Mouse (Mus musculus): ENCODE results near the gene Cep152. TPM values are rescaled to one million over a fixed set of nuclear protein-coding genes. Genes with fewer than 3 reads are reported as not detected.

The Cep152 gene
- total RNA-seq, 2 experiments from 2014 or later = 1.4 TPM

DNA sequence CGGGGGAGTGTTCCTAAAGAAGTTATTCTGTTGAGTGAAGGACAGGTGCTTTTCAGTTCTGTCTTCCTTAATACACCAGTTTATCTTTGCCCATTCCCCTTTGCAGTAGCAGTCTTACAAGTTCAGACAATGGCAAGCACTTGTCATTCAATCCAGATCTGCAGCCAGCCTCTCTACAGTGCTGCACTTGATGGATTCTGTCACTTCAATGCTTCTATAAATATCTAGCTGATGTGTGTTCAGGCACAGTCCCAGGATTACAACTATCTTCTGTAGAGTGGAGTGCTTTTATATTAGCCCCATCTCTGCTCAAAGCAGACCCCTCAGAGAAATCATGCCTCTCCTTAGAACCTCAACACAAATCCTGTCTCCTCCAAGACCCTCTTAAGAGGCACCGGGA lies 5.1 kb upstream of the Cep152 start:
- intact Hi-C loops (cut with DNase I) = no loop called here
- DNase-seq = no peak

DNA sequence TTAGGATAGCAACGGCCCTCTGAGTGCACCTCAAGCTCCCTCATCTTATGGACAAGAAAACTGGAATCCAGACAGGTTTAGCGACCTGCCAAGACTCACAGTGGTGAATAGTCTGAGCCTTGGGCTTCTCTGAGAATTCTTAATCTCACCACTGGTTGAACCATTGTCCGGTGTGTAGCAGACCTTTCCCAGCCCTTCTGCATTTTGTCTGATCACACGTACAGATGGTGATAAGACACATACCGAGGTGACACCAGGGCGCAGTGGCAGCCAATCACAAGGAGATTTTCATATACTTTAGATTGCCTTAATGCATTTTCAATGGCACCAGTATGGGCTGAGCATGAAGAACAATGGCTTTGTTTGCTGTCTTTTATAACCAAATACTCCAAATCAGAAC lies 3.6 kb upstream of the Cep152 start:
- no peak for DNase-seq
- intact Hi-C loops (cut with DNase I) = no loop called here

DNA sequence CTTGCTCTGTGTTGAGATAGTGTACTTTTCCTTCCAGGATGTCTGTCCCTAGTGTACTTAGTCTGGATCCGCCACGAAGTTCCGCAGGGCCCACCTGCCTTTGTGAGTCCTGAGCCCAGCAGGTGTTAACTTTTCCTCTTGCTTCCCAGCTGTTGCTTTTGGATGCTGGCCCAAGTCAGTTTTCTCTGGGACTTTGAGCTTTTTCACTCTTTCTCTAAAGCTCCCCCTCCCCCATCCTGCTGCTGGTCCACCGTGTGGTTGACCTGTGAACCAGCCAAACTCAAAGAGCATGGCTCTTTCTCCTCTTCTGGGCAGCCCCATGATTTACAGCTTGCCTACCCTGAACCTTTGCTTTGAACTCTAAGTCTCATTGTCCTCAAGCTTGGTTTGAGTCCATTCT lies 1.6 kb upstream of the Cep152 start:
- intact Hi-C loops (cut with DNase I) = no loop called here
- DNase-seq = no peak

DNA sequence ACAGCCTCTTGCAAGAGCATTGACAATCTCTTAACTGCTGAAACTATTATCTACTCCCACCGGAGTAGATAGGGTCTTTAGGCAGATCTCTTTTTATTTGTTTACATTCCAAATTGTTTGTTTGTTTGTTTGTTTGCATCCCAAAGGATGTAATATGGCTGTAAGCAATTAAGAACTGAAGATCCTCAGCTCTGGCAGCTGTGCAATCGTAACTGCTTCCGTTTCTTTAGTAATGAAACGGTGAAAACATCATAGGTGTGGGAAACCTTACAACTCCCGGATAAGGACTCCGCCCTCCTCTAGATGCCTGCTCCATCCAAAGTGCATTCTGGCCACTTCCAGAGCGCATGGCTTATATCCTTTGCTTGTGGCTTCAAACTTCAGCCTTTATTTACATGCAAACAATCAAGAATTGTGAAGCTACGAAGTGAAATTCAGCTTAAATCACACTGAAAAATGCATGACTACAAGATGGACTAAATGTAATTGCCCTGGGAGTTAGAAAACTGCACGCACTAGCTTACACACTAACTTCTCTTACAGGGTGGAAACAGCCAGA lies 707 bp downstream of the Cep152 start:
- DNase-seq = no peak
- intact Hi-C loops (cut with DNase I) = no loop called here

DNA sequence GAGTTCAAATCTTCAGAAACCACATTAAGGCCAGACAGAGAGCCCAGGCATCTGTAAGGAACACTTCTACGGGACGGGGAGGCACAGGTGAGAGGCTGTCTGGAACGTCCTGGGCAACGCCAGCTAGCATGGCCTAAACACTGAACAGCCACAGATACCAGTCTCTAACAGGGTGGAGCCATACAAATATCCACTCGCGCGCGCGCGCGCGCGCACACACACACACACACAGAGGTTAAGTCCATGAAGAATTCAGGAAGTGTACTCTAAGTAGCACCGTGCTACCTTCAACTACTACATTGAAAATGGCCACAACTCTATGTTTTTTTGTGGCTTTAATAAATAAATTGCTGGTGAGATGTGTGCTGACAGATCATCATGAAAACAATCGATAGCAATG lies 1.7 kb downstream of the Cep152 start:
- DNase-seq = no peak
- intact Hi-C loops (cut with DNase I) = no loop called here

DNA sequence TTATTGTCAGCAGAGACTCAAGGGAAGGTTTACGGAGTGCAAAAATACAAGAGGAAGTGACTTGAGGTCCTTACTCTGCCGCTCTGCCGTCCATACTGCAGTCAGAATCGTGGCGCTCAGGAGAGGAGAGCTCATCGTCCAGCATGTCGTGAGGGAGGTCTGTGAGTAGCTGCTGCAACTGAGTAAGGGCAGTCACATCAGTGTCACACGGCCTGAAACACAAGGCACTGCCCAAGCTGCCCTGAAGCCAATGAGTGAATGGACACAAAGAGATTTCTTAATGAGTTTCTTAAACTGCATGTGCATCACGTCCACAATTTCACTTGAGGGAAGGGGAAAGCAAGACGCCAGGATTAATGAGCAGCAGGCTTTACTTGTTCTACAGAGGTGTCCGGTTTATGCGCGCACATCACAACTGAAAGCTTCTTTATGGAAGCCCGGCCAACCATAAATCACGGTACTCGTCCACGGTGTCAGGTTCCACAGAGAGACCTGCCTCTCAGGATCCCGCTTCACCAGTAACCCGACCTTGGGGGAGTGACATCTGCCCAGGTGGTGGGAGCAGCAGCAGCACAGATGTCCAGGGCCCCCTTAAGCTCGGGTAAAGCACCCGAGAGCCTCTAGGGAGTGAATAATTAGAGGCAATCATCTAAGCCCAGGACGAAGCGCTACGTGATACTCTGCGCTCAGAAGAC lies 4.6 kb downstream of the Cep152 start:
- no peak for DNase-seq
- intact Hi-C loops (cut with DNase I) = no loop called here

DNA sequence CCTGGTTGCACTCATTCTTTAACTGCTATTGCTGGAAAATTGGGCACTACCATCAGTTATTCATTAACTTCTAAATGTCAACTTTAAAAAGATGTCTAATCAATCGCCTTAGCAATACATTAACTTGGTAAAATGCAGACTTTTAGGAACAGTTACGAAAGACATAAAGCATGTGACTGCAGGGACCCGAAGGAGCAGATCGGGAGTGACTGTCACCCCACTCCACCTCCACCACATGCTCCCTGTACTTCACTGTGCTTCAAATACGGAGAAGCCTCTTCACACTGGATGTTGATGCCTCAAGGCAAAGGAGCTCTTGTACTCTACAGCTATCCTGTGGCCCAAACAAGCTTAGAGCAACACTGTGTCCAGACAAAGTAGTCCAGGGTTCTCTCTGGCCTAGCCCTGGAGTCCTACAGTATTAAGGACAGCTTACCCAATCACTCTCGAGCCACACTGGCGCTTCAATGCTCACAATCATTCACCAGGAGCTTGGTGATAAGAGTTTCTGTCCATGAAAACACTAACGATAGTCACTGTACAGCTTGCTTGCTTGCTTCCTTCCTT lies 9.0 kb downstream of the Cep152 start:
- intact Hi-C loops (cut with DNase I) = no loop called here
- no peak for DNase-seq

DNA sequence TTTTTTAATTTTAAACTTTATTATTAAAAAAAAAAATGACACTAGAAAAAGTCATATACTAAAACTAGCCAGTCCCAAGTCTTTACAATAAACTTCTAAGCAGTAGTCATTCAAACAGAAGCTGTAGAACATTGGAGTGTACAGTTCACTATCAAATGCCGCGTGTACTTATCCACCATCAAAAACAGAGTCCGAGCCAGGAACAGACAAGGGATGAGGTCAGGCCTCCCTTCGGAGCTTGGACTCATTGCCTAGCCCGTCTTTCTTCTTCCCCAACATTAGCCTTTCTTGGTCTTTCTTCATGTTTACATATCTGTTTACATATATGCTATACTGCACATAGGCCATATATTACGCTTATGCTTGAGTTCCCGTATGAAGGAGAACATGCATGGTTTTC lies 9.5 kb downstream of the Cep152 start:
- no peak for DNase-seq
- intact Hi-C loops (cut with DNase I) = no loop called here

DNA sequence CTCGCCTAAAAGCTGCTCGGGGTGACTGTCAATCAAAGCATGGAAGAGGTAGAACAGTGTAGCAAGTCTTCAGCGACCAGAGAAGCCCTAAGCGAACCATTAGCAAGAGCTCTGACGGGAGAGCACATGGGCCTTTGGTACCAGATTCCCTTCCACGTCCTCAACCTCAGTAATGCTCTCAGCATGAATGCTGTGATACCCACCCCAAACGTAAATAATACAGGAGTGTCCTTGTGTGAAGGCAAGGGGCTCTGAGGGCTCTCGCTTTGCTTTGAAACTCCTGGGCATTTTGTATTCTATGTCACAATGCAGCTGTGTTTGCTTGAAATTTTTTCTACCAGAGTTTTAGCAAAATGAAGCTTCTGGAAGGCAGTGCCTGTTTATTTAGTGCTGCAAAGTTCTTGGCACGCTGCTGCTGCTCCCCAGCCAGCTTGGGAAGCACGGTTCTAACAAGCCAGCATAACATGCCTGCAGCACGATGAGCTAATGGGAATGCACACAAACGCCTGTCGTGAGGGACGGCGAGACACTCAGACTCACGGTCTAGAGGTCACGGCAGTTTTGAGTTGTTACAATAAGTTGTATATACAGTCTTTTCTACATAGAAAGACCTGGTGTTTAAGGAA lies 18.6 kb downstream of the Cep152 start:
- intact Hi-C loops (cut with DNase I) = no loop called here
- peak; percentile 41 to 51 for DNase-seq

DNA sequence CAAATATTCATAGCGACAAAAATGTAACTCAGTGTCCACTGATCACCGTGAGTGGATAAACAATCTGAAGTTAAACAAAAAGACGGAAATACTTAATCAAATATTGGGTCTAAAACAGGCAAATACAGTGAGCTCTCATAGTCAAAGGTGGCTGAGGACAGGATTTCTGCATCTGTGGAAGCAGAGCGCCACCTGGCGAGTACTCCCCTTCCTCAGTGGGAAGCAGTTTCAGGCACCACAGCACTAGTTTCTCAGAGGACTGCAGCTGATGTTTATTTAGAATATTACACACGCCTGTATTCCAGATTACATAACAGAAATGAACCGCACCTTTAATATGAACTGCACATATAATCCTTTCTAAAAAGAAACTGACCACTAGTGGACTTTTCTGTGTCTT lies 20.3 kb downstream of the Cep152 start:
- peak; percentile 69 to 83 for DNase-seq
- intact Hi-C loops (cut with DNase I) = loop anchor here (1.0 to 2.0 kb wide), 2 partner anchors 270 to 341 kb away; no protein-coding TSS in a partner anchor

DNA sequence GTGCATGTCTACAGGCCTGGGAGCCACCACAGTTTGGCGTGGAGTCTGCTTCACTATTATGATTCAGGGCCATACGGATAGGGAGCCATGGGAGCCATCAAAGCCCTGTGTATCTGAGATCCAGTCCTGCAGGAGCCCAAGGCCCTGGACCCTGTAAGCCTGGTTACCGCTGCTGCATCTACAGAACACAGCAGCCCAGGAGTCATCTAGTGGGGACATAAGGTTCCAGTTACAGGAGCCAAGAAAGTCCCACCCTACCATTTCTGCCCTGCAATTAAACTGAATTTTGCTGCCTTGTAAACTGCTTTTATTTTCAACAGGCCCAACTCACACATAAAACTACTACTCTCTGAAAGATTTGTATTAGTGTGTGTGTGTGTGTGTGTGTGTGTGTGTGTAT lies 21.9 kb downstream of the Cep152 start:
- DNase-seq = no peak
- intact Hi-C loops (cut with DNase I) = no loop called here

DNA sequence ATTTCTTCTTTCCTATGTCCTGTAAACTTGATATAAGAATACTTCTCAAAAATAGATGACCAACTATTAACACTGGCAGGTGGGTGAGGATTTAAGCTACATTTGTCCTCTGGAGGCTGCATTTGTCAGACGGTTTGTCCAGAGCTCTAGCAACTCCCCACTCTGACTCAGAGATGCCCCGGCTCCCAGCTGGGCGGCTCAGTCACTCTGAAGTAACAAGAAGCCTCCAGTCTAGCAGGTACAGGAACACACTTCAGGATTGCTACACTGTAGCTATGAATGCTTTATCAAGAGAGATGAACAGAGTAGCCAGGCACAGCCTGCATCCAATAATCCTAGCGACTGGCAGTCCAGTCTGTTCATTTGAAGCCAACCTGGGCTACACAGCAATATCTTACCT lies 26.0 kb downstream of the Cep152 start:
- intact Hi-C loops (cut with DNase I) = no loop called here
- DNase-seq = no peak

DNA sequence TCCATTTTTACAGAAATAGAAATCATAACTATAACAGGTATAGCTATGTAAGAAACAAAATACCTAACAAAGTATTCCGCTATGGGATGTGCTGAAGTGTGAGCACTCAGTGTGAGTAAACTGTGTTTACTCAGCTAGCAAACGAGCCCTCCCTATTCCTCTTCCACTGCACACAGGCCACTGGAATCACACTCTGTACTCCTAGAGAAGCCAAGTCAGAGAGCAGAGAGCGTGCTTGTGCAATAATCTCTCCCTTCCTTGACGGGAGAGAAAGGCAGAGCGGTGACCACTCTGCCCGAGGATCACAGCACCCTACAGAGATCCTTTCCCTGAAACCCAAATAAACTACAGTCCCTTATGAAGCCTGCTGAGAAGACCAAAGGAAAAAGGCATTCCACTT lies 26.7 kb downstream of the Cep152 start:
- intact Hi-C loops (cut with DNase I) = no loop called here
- DNase-seq = no peak

DNA sequence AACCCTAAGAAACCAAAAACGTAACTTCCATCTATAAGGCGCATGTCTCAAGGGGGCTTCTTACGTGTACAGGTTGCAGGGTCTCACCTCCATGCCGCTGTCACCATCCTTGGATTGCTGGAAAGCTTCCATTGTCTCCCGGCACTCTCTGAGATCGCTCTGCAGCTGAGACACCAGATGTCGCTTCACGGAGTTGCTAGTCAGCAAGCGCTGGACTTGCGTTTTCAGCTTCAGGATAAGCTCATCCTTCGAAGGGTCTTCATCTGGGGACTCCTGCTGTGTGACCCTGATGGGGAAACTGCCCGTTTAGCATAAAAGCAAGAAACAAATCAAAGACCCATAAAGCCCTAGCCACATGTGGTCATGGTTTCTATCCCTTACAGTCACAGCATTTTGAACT lies 30.1 kb downstream of the Cep152 start:
- intact Hi-C loops (cut with DNase I) = no loop called here
- no peak for DNase-seq

DNA sequence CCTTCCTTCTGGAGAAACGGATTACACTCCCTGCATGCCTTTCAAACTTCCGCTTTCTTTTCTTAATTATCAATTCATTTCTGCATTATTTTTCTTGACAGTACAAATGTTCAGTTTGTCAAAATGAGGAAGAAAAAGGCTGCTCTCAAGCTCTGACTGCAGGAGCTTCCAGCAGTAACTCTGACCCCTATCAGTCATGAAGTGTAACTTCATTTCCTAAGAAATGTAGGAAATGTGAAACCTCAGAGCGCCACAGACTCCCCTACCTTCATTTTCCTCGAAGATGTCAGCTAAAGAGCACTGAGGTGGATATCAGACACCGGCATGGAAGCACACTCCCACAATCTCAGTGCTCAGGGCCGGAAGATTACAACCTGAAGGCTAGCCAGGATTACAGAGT lies 30.8 kb downstream of the Cep152 start:
- no peak for DNase-seq
- intact Hi-C loops (cut with DNase I) = no loop called here

DNA sequence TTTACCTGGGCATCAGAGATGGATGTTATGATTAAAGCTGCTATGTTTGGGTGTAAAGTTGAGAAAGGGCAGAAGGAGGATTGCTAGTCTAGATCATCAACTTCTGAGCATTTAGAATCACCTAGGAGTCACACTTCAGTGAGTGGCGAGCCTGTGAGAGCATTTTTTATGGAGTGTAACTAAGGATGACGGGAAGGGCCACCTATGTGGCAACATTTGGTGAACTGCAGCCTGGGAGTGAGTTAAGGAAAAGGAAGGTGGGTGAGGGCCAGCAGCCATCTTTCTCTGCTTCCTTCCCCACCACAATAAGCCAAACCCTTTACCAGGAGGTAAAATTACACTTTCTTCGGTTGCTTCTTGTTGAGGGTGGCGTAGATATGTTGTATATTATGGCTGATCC lies 33.0 kb downstream of the Cep152 start:
- intact Hi-C loops (cut with DNase I) = no loop called here

DNA sequence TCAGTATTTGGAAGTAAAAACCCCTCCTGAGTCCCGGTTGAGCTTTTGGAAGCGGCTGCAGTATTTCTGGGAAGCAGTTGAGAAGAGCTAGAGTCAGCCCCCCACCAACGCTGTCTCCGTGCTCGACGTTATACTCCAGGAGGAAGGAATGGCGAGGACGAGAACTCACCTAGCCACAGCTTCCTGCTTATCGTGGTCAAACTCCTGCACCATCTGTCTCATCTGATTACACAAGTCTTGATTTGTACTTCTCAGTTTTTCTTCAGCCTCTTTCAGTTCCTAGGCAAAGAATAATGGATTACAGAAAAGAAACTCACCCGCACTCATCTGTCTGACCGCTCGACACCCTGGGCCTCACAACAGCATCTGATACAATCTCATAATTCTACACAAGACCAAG lies 35.6 kb downstream of the Cep152 start:
- DNase-seq = no peak
- intact Hi-C loops (cut with DNase I) = no loop called here

More for the DNA sequence above, 33.0 kb downstream of the Cep152 start:
- no peak for DNase-seq

DNA sequence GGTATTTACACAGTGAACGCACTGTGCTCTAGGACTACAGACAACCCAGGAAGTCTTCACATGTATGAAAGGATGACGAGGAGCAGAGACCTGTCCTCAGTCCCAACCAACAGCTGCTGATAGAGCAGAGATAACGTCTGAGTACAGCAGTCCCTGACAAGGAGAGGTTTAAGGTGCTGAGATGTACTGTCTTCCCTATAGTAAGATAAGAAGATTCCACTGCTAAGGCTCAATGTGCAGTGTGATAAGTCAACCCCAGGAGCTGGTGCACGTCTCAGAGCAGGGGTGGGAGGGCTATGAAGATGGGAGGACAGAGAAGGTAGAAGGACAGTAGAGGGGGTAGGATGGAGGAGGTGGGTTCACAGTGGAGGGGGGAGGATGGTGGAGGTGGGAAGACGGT lies 43.8 kb downstream of the Cep152 start:
- DNase-seq = no peak
- intact Hi-C loops (cut with DNase I) = no loop called here

DNA sequence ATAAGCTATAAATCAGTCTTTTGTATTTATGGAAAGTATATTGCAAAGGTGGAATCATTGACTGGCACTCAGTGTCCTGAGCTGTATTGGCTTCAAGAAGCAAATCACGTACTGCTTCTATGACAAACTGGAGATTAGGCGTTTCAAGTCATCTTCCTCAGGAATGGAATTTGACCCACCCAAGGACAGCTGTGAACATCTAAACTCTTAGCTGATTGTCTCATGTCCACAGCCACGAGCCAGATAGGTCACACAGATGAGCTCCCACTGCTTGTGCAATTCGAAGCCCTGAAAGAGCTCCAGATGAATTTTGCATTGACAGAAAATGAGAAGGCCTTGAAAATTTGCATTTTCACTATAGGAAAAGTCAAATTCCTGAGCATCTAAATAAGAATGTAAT lies 47.2 kb downstream of the Cep152 start:
- intact Hi-C loops (cut with DNase I) = no loop called here
- no peak for DNase-seq

DNA sequence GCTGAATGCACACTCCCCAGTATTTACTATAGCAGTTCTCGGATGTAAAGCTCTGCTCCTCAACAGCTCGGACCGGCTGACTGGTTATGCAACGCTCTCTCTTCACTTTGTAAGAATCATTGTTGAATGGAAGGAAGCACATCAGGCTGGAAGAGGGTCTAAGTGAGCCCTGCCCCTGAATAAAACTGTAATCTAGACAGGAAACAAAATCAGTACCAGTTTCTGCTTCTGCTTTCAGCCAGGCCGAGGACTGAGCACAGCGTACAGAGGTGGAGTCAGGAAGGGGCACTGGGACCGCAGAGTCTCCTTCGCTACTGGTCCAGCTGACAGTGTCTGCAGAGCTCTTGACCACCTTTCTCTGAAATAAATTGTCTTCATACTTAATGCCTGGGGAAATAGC lies 48.4 kb downstream of the Cep152 start:
- no peak for DNase-seq
- intact Hi-C loops (cut with DNase I) = no loop called here

DNA sequence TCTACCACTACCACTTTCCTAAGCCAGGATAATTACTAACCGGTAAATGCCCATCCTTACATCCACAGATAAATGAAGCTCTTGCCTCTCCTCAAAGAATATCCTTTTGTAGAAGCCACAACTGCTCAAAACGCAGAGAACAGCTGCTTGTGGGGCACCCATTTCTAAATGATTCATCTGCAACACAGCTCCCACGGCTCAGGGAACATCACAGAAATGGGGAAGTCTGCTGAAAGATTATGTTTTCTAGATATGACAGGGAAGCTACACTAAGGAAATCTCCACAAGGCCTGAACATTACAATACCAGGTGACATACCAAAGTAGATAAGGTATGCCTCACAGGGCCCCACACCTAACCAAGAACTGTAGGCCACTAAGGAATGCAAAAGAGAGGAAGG lies 49.1 kb downstream of the Cep152 start:
- no peak for DNase-seq
- intact Hi-C loops (cut with DNase I) = no loop called here

DNA sequence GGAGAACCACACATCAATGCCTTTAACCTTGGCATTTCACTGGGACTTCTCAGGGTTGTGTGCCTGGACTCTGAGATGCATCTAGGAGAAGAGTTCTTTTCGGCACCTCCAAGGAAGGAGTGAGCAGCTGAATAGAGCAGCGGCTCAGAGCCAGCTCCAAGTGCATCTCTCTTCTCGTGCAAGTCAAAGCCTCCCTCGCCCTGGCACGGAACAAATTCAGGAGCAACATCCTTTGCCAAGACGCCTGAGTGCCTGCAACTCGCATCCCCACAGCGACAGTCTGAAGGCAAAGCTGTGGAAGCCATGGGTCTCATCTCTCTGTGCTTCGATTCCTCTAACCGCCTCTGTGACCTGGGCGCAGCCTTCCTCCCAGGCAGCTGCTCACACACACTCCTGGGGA lies 61.0 kb downstream of the Cep152 start:
- DNase-seq = no peak
- intact Hi-C loops (cut with DNase I) = no loop called here

Data from heart, postnatal 36 days (tissue).